Mouse (Mus musculus) myocyte (in vitro differentiated cells): ENCODE measurements around the gene Krt80. TPM values are rescaled to one million over a fixed set of nuclear protein-coding genes. Genes with fewer than 3 reads are reported as not detected.

Experiments used
- H3K27me3 ChIP-seq: one replicate; pipeline ENCODE4 v1.6.1; 2011; ENCODE audit not compliant: control insufficient read depth, insufficient read depth, insufficient read length
- H3K36me3 ChIP-seq: one replicate; pipeline ENCODE4 v1.6.1; 2011; ENCODE audit not compliant: control insufficient read depth, insufficient read depth
- H3K4me2 ChIP-seq: one replicate; pipeline ENCODE4 v1.6.1; 2011; ENCODE audit warnings: low read depth, control low read depth
- H3K4me3 ChIP-seq: one replicate; pipeline ENCODE4 v1.5.1; 2011; ENCODE audit warnings: mild to moderate bottlenecking, control low read depth, moderate library complexity
- H3K79me2 ChIP-seq: one replicate; pipeline ENCODE4 v1.6.1; 2011; ENCODE audit not compliant: control insufficient read depth, insufficient read depth
- H3ac ChIP-seq: one replicate; pipeline ENCODE4 v1.6.1; 2011; ENCODE audit not compliant: control insufficient read depth, insufficient read length
- CEBPB ChIP-seq: IDR thresholded peaks from 2 replicates; pipeline ENCODE4 v1.6.1; 2011; ENCODE audit warnings: mild to moderate bottlenecking, moderate library complexity; ENCODE audit not compliant: poor library complexity, insufficient read depth, severe bottlenecking
- E2F4 ChIP-seq: IDR thresholded peaks from one replicate; pipeline ENCODE4 v1.6.1; 2011; ENCODE audit warnings: mild to moderate bottlenecking, control low read depth, moderate library complexity; ENCODE audit not compliant: insufficient read depth
- MAX ChIP-seq: IDR thresholded peaks from one replicate; pipeline ENCODE4 v1.6.1; 2011; ENCODE audit warnings: low read depth, mild to moderate bottlenecking, control low read depth
- MYOD1 ChIP-seq, 3 experiments: IDR thresholded peaks; one replicate each; pipeline ENCODE4 v1.6.1; 2011; ENCODE audit warnings: control low read depth in 2 of 3, low read depth in 2 of 3, mild to moderate bottlenecking in 2 of 3, moderate library complexity in 1 of 3; ENCODE audit not compliant: insufficient read length in 2 of 3, control insufficient read depth in 1 of 3
- MYOG ChIP-seq, 3 experiments: IDR thresholded peaks; one replicate each; pipeline ENCODE4 v1.6.1; 2011; ENCODE audit warnings: control low read depth in 2 of 3, low read depth in 2 of 3, mild to moderate bottlenecking in 2 of 3; ENCODE audit not compliant: insufficient read length in 2 of 3, control insufficient read depth in 1 of 3, insufficient read depth in 1 of 3
- POLR2A ChIP-seq: IDR thresholded peaks from one replicate; pipeline ENCODE4 v1.6.1; 2011; ENCODE audit warnings: low read depth, mild to moderate bottlenecking, control low read depth, moderate library complexity; ENCODE audit not compliant: insufficient read length
- POLR2AphosphoS2 ChIP-seq: IDR thresholded peaks from one replicate; pipeline ENCODE4 v1.6.1; 2011; ENCODE audit warnings: low read depth, control low read depth; ENCODE audit not compliant: insufficient read length
- REST ChIP-seq: IDR thresholded peaks from one replicate; pipeline ENCODE4 v1.6.1; 2011; ENCODE audit warnings: mild to moderate bottlenecking, control low read depth, moderate library complexity; ENCODE audit not compliant: insufficient read depth, insufficient read length
- SRF ChIP-seq: IDR thresholded peaks from one replicate; pipeline ENCODE4 v1.6.1; 2011; ENCODE audit warnings: low read depth; ENCODE audit not compliant: control insufficient read depth, insufficient read length
- TCF12 ChIP-seq: IDR thresholded peaks from one replicate; pipeline ENCODE4 v1.6.1; 2011; ENCODE audit warnings: mild to moderate bottlenecking, control low read depth; ENCODE audit not compliant: poor library complexity, insufficient read depth, severe bottlenecking
- TCF3 ChIP-seq: IDR thresholded peaks from one replicate; pipeline ENCODE4 v1.6.1; 2011; ENCODE audit warnings: low read depth, control low read depth; ENCODE audit not compliant: insufficient read length
- USF1 ChIP-seq: IDR thresholded peaks from one replicate; pipeline ENCODE4 v1.6.1; 2011; ENCODE audit warnings: low read depth, mild to moderate bottlenecking, control low read depth, moderate library complexity
- polyA plus RNA-seq: library from polyadenylated mRNA; unstranded; fragments of >200 nt; fragmentation: generic; extraction: Trizol; gene quantifications from one replicate; pipeline ENCODE4 v1.2.1, GENCODE M21; 2012; ENCODE audit warnings: missing spikeins

Krt80 gene
- polyA plus RNA-seq, 1 experiment: 7.7 TPM

DNA sequence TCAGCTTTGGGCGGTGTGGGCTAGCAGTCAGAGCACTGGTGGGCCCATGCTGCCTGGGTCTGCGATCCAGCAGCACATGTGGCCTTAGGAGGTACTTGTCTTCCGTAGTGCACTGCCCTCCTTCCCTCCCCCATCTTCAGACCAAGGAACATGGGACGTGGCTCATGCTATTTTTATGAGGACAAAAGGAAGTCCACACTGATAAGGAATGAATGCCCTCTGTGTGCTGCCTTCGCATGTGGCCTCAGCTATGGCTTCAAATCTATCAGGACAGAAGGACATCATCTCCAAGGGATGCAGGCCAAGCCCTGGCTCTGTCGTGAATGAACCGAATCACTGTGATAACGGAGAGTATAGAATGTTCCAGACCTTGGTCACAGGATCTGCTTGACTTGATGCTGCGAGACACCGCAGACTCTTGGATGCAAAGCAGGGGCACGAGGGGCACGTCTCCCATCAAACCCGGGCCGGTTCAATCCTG lies 70.4 kb downstream of the Krt80 start:
- Histone ChIP-seq H3K79me2 (no peaks in the 10 kb centered on the region), H3K4me3 (no peak overlapping the region), H3K27me3 (no peaks in the 10 kb centered on the region), H3K36me3 (no peaks in the 10 kb centered on the region), H3K4me2 (no peak overlapping the region), H3ac (no peak overlapping the region)
- TF ChIP-seq TCF3: no peak
- TF ChIP-seq USF1: no peak
- TF ChIP-seq POLR2AphosphoS2: no peak
- TF ChIP-seq POLR2A: no peak
- TF ChIP-seq E2F4: no peak
- TF ChIP-seq CEBPB: no peak
- no peak for TF ChIP-seq TCF12
- TF ChIP-seq MAX: no peak
- TF ChIP-seq SRF: no peak
- TF ChIP-seq REST: no peak
- no peak for TF ChIP-seq MYOD1 (IDR thresholded peaks at IDR 0.05; ENCODE audit: control insufficient read depth in 1 of 3, insufficient read length in 2 of 3, low read depth in 2 of 3)
- no peak for TF ChIP-seq MYOG (IDR thresholded peaks at IDR 0.05; ENCODE audit: control insufficient read depth in 1 of 3, insufficient read depth in 1 of 3, insufficient read length in 2 of 3, low read depth in 2 of 3)

DNA sequence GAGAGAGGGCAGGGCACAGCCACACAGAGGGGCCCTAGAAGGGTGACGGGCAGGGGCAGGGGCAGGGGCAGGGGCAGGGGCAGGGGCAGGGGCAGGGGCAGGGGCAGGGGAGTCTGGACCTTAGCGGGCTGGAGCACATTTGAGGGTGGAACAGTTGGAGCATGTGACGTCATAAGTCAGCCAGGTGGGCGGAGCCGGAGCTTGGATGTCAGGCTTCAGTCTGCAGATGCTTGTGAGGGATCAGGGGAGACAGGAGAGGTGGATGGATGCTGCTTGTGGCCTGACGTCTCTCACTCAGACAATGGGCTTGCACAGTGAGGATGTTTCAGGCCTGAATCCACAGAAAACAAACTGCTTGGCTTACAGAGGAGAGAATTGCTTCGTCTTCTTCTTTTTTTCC lies 71.4 kb downstream of the Krt80 start:
- no peak overlapping the region for H3K4me3 ChIP-seq
- no peak overlapping the region for H3K4me2 ChIP-seq
- no peaks in the 10 kb centered on the region for H3K27me3 ChIP-seq
- H3K79me2 ChIP-seq: no peaks in the 10 kb centered on the region
- TF ChIP-seq MYOD1 (IDR thresholded peaks at IDR 0.05; ENCODE audit: control insufficient read depth in 1 of 3, insufficient read length in 2 of 3, low read depth in 2 of 3): peak in 1 of 3 experiments; percentile 2
- no peak for TF ChIP-seq POLR2AphosphoS2
- H3K36me3 ChIP-seq: no peaks in the 10 kb centered on the region
- H3ac ChIP-seq: no peak overlapping the region

DNA sequence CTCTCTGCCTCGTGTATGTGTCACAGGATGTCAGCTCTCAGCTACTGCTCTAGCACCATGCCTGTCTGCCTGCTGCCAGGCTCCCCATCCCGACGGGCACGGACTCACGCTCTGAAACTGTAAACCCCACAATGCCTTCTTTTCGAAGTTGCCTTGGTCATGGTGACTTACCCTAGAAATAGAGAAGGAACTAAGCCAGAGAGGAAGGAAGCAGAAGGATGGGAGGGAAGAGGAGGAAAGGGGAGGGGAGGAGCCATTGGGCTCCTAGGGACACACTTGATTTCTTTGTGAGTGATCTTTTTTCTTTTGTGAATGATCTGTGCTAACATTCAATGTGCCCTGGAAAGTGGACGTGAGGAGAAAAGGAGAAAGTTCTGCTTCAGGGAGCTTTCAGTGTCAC lies 72.0 kb downstream of the Krt80 start:
- no peak overlapping the region for H3K4me3 ChIP-seq
- no peak overlapping the region for H3ac ChIP-seq
- H3K36me3 ChIP-seq: no peaks in the 10 kb centered on the region
- no peaks in the 10 kb centered on the region for H3K79me2 ChIP-seq
- TF ChIP-seq MAX: no peak
- TF ChIP-seq REST: no peak
- TF ChIP-seq SRF: no peak
- TF ChIP-seq E2F4: no peak
- no peak for TF ChIP-seq TCF12
- TF ChIP-seq TCF3: no peak
- no peak for TF ChIP-seq CEBPB
- no peak for TF ChIP-seq MYOG (IDR thresholded peaks at IDR 0.05; ENCODE audit: control insufficient read depth in 1 of 3, insufficient read depth in 1 of 3, insufficient read length in 2 of 3, low read depth in 2 of 3)
- TF ChIP-seq POLR2AphosphoS2: no peak
- no peak overlapping the region for H3K4me2 ChIP-seq
- no peaks in the 10 kb centered on the region for H3K27me3 ChIP-seq

Other genes with a start within 250 kb of the Krt80 start
- gene Acvrl1, start 241.6 kb downstream of the Krt80 start, polyA plus RNA-seq: 0.10 TPM
- gene Acvr1b, start 196.1 kb downstream of the Krt80 start, polyA plus RNA-seq: 5.3 TPM
- gene Grasp, start 146.0 kb downstream of the Krt80 start, polyA plus RNA-seq: 11.0 TPM
- 15.3 TPM for gene Nr4a1, start 115.9 kb downstream of the Krt80 start, polyA plus RNA-seq
- gene Atg101, start 85.9 kb downstream of the Krt80 start, polyA plus RNA-seq: 110 TPM
- gene 6030408B16Rik, start 77.0 kb downstream of the Krt80 start, polyA plus RNA-seq: 0.16 TPM
- 0.04 TPM for gene Krt7, start 40.9 kb upstream of the Krt80 start, polyA plus RNA-seq
- not detected for gene Krt87, start 68.6 kb upstream of the Krt80 start, polyA plus RNA-seq
- not detected for gene Krt88, start 77.6 kb upstream of the Krt80 start, polyA plus RNA-seq
- not detected for gene Krt81, start 93.6 kb upstream of the Krt80 start, polyA plus RNA-seq
- not detected for gene Krt86, start 103.3 kb upstream of the Krt80 start, polyA plus RNA-seq
- gene Krt83, start 121.3 kb upstream of the Krt80 start, polyA plus RNA-seq: not detected
- not detected for gene Gm49425, start 147.1 kb upstream of the Krt80 start, polyA plus RNA-seq
- not detected for gene Krt84, start 162.7 kb upstream of the Krt80 start, polyA plus RNA-seq
- not detected for gene Krt82, start 180.5 kb upstream of the Krt80 start, polyA plus RNA-seq
- gene Krt90, start 192.8 kb upstream of the Krt80 start, polyA plus RNA-seq: not detected
- not detected for gene Krt75, start 203.7 kb upstream of the Krt80 start, polyA plus RNA-seq